Mouse (Mus musculus) macrophage (primary cell): Measurements from ENCODE around the gene Tspan4. TPM values are rescaled to one million over a fixed set of nuclear protein-coding genes. Genes with fewer than 3 reads are reported as not detected.

Experiments
- H3K27ac ChIP-seq: fragments of 350-480 bp; formaldehyde crosslinking; 2 replicates; pipeline ENCODE4 v1.9.0; 2021
- H3K36me3 ChIP-seq: fragments of 350-480 bp; formaldehyde crosslinking; 2 replicates; pipeline ENCODE4 v1.9.0; 2021; ENCODE audit errors: inconsistent target
- H3K4me3 ChIP-seq: fragments of 350-480 bp; formaldehyde crosslinking; 2 replicates; pipeline ENCODE4 v1.9.0; 2021; ENCODE audit errors: inconsistent target
- H3K79me2 ChIP-seq: fragments of 350-480 bp; formaldehyde crosslinking; 2 replicates; pipeline ENCODE4 v1.9.0; 2021; ENCODE audit errors: inconsistent target
- WGBS: methylation state at CpG from one replicate; pipeline ENCODE4 v1.1.7; 2026; ENCODE audit warnings: inconsistent platforms; ENCODE audit not compliant: missing documents; 5-methylcytosine and 5-hydroxymethylcytosine counted together
- polyA plus RNA-seq: library from polyadenylated mRNA; stranded (reverse); fragments of 250-400 nt; gene quantifications from 3 replicates; pipeline ENCODE4 v1.2.4, GENCODE M21; 2018; ENCODE audit warnings: inconsistent platforms

Gene Tspan4
- polyA plus RNA-seq, 1 experiment from 2014 or later = 48.8 TPM

GRCm38 (mm10) chr7:141483114-141483653, 8.1 kb downstream of the Tspan4 start:
- no peak overlapping the region for H3K27ac ChIP-seq
- H3K79me2 ChIP-seq = peaks cover 43% of the 10 kb centered on the region
- no peak overlapping the region for H3K4me3 ChIP-seq
- 100% methylated on average over 4 of the region's 6 CpGs for WGBS
- H3K36me3 ChIP-seq = peaks cover 45% of the 10 kb centered on the region; the same call in 1 of the 2 replicates

GRCm38 (mm10) chr7:141484186-141485120, 9.4 kb downstream of the Tspan4 start:
- Histone ChIP-seq H3K79me2 (peaks cover 36% of the 10 kb centered on the region; the same call in 1 of the 2 replicates), H3K27ac (no peak overlapping the region), H3K4me3 (no peak overlapping the region), H3K36me3 (peaks cover 47% of the 10 kb centered on the region; the same call in 1 of the 2 replicates)
- 90% methylated on average over 5 of the region's 5 CpGs for WGBS

- Histone ChIP-seq H3K27ac (no peak overlapping the region), H3K4me3 (no peak overlapping the region), H3K79me2 (peaks cover 32% of the 10 kb centered on the region; the same call in 1 of the 2 replicates), H3K36me3 (peaks cover 49% of the 10 kb centered on the region; the same call in 1 of the 2 replicates)
- WGBS = 75% methylated on average over 2 of the region's 2 CpGs
Observed at GRCm38 (mm10) chr7:141485186-141485585, 10.1 kb downstream of the Tspan4 start.

- WGBS = 93% methylated on average over 2 of the region's 2 CpGs
- Histone ChIP-seq H3K4me3 (no peak overlapping the region), H3K79me2 (peaks cover 30% of the 10 kb centered on the region; the same call in 1 of the 2 replicates), H3K27ac (no peak overlapping the region), H3K36me3 (peaks cover 49% of the 10 kb centered on the region; the same call in 1 of the 2 replicates)
Observed at GRCm38 (mm10) chr7:141485606-141486005, 10.6 kb downstream of the Tspan4 start.

GRCm38 (mm10) chr7:141486239-141486638, 11.2 kb downstream of the Tspan4 start:
- Histone ChIP-seq H3K36me3 (peaks cover 49% of the 10 kb centered on the region; the same call in 1 of the 2 replicates), H3K27ac (no peak overlapping the region), H3K79me2 (peaks cover 30% of the 10 kb centered on the region; the same call in 1 of the 2 replicates), H3K4me3 (no peak overlapping the region)
- 100% methylated on average over 1 of the region's 1 CpGs for WGBS

- H3K4me3 ChIP-seq = no peak overlapping the region
- H3K27ac ChIP-seq = no peak overlapping the region
- peaks cover 26% of the 10 kb centered on the region; the same call in 1 of the 2 replicates for H3K79me2 ChIP-seq
- H3K36me3 ChIP-seq = peaks cover 56% of the 10 kb centered on the region
- 95% methylated on average over 7 of the region's 7 CpGs for WGBS
Observed at GRCm38 (mm10) chr7:141487141-141487540, 12.1 kb downstream of the Tspan4 start.

- H3K27ac ChIP-seq = peak overlapping the region; percentile 31; the same call in 1 of the 2 replicates
Observed at GRCm38 (mm10) chr7:141491151-141491550, 16.1 kb downstream of the Tspan4 start.

GRCm38 (mm10) chr7:141492738-141493137, 17.7 kb downstream of the Tspan4 start:
- Histone ChIP-seq H3K79me2 (no peaks in the 10 kb centered on the region), H3K36me3 (peaks cover 40% of the 10 kb centered on the region), H3K4me3 (no peak overlapping the region), H3K27ac (no peak overlapping the region)
- WGBS = 91% methylated on average over 5 of the region's 5 CpGs

More at GRCm38 (mm10) chr7:141491151-141491550, 16.1 kb downstream of the Tspan4 start:
- Histone ChIP-seq H3K4me3 (no peak overlapping the region), H3K79me2 (0 out of 2 replicates have a peak, but pooled peaks cover 4% of the 10 kb centered on the region), H3K36me3 (peaks cover 49% of the 10 kb centered on the region)
- WGBS = 100% methylated on average over 2 of the region's 2 CpGs

- H3K27ac ChIP-seq = no peak overlapping the region
- WGBS = 83% methylated on average over 1 of the region's 1 CpGs
- H3K79me2 ChIP-seq = no peaks in the 10 kb centered on the region
- H3K4me3 ChIP-seq = no peak overlapping the region
- peaks cover 40% of the 10 kb centered on the region for H3K36me3 ChIP-seq
Observed at GRCm38 (mm10) chr7:141493729-141494128, 18.7 kb downstream of the Tspan4 start.

- peaks cover 40% of the 10 kb centered on the region for H3K36me3 ChIP-seq
- no peak overlapping the region for H3K27ac ChIP-seq
- H3K79me2 ChIP-seq = no peaks in the 10 kb centered on the region
- H3K4me3 ChIP-seq = no peak overlapping the region
- 92% methylated on average over 2 of the region's 2 CpGs for WGBS
Observed at GRCm38 (mm10) chr7:141495379-141495778, 20.3 kb downstream of the Tspan4 start.

GRCm38 (mm10) chr7:141495940-141496339, 20.9 kb downstream of the Tspan4 start:
- H3K4me3 ChIP-seq = no peak overlapping the region
- 96% methylated on average over 4 of the region's 4 CpGs for WGBS
- no peaks in the 10 kb centered on the region for H3K79me2 ChIP-seq
- no peak overlapping the region for H3K27ac ChIP-seq
- H3K36me3 ChIP-seq = peaks cover 40% of the 10 kb centered on the region

- WGBS = 75% methylated on average over 3 of the region's 3 CpGs
- Histone ChIP-seq H3K27ac (no peak overlapping the region), H3K4me3 (no peak overlapping the region), H3K79me2 (no peaks in the 10 kb centered on the region), H3K36me3 (peaks cover 35% of the 10 kb centered on the region)
Observed at GRCm38 (mm10) chr7:141497600-141497999, 22.6 kb downstream of the Tspan4 start.

- WGBS = 96% methylated on average over 7 of the region's 7 CpGs
- peaks cover 14% of the 10 kb centered on the region; the same call in 1 of the 2 replicates for H3K36me3 ChIP-seq
- H3K27ac ChIP-seq = no peak overlapping the region
- no peaks in the 10 kb centered on the region for H3K79me2 ChIP-seq
- no peak overlapping the region for H3K4me3 ChIP-seq
Observed at GRCm38 (mm10) chr7:141501820-141502555, 26.9 kb downstream of the Tspan4 start.

- no peak overlapping the region for H3K27ac ChIP-seq
- no peaks in the 10 kb centered on the region for H3K79me2 ChIP-seq
- 100% methylated on average over 4 of the region's 5 CpGs for WGBS
- peaks cover 10% of the 10 kb centered on the region; the same call in 1 of the 2 replicates for H3K36me3 ChIP-seq
- H3K4me3 ChIP-seq = no peak overlapping the region
Observed at GRCm38 (mm10) chr7:141502556-141502905, 27.5 kb downstream of the Tspan4 start.
